Mouse (Mus musculus) brain, embryonic 14.5 days (tissue): ENCODE results near the gene Btbd9.

Source experiments
- CTCF ChIP-seq: fragments of 200-500 bp; IDR thresholded peaks from 2 replicates; pipeline ENCODE4 v1.5.1; 2012; ENCODE audit warnings: inconsistent platforms, mild to moderate bottlenecking, moderate library complexity, borderline replicate concordance; ENCODE audit not compliant: insufficient read depth, insufficient read length; ENCODE audit errors: extremely low read depth
- POLR2A ChIP-seq: fragments of 200-500 bp; IDR thresholded peaks from 2 replicates; pipeline ENCODE4 v1.6.1; 2012; ENCODE audit warnings: mild to moderate bottlenecking, inconsistent platforms, borderline replicate concordance; ENCODE audit not compliant: poor library complexity, insufficient read depth, insufficient read length, severe bottlenecking; ENCODE audit errors: extremely low read depth

- no peak for TF ChIP-seq CTCF
- TF ChIP-seq POLR2A, result no peak
Measured at GRCm38 (mm10) chr17:30329531-30329930, 246.8 kb downstream of the Btbd9 start.
